Mouse (Mus musculus) bone marrow, adult 2 months (tissue): Measurements from ENCODE around the gene Nrxn1. TPM values are rescaled to one million over a fixed set of nuclear protein-coding genes. Genes with fewer than 3 reads are reported as not detected.

Experiments
- H3K27ac ChIP-seq: fragments of 200-500 bp; 2 replicates; pipeline ENCODE4 v1.5.1; 2012; ENCODE audit warnings: low read depth, mild to moderate bottlenecking, control low read depth, inconsistent platforms, low read length; ENCODE audit not compliant: control insufficient read depth, poor library complexity, insufficient read depth
- H3K4me1 ChIP-seq: fragments of 200-500 bp; 2 replicates; pipeline ENCODE4 v1.6.1; 2011; ENCODE audit warnings: low read length; ENCODE audit not compliant: control insufficient read depth, insufficient read depth
- H3K4me3 ChIP-seq: fragments of 200-500 bp; replicated peaks from 2 replicates; pipeline ENCODE3; 2011; ENCODE audit warnings: mild to moderate bottlenecking, low read depth, low read length, control low read depth; ENCODE audit not compliant: control insufficient read depth
- CTCF ChIP-seq: fragments of 200-500 bp; IDR thresholded peaks from 2 replicates; pipeline ENCODE4 v1.5.1; 2011; ENCODE audit warnings: low read length, control low read depth; ENCODE audit not compliant: control insufficient read depth, insufficient read depth
- POLR2A ChIP-seq: fragments of 200-500 bp; IDR thresholded peaks from 2 replicates; pipeline ENCODE4 v1.6.1; 2011; ENCODE audit warnings: low read depth, mild to moderate bottlenecking, control low read depth, low read length, borderline replicate concordance; ENCODE audit not compliant: control insufficient read depth
- WGBS: fragments of 180-500 bp; shearing (Covaris S2); methylation state at CpG from one replicate; pipeline ENCODE4 v1.1.7; 2018; 5-methylcytosine and 5-hydroxymethylcytosine counted together
- polyA plus RNA-seq: library from polyadenylated mRNA; stranded (reverse); fragments of >200 nt; gene quantifications from 2 replicates; pipeline ENCODE4 v1.2.4, GENCODE M21; 2011; ENCODE audit warnings: low replicate concordance; ENCODE audit not compliant: missing spikeins, insufficient read depth, insufficient read length

Nrxn1 gene
- polyA plus RNA-seq, 1 experiment: not detected

GRCm38 (mm10) chr17:90912746-90913145, 180.1 kb downstream of the Nrxn1 start:
- Histone ChIP-seq H3K27ac (no peak overlapping the region), H3K4me3 (no peak overlapping the region), H3K4me1 (no peaks in the 10 kb centered on the region)
- 84% methylated on average over 2 of the region's 2 CpGs for WGBS
- TF ChIP-seq CTCF (no peak), POLR2A (no peak)

- Histone ChIP-seq H3K27ac (no peak overlapping the region), H3K4me1 (no peaks in the 10 kb centered on the region), H3K4me3 (no peak overlapping the region)
- TF ChIP-seq CTCF (no peak), POLR2A (no peak)
Observed at GRCm38 (mm10) chr17:90912341-90912740, 180.5 kb downstream of the Nrxn1 start.

- no peak overlapping the region for H3K27ac ChIP-seq
- TF ChIP-seq POLR2A: no peak
- no peaks in the 10 kb centered on the region for H3K4me1 ChIP-seq
- no peak overlapping the region for H3K4me3 ChIP-seq
- 88% methylated on average over 6 of the region's 6 CpGs for WGBS
Observed at GRCm38 (mm10) chr17:90906118-90907093, 186.5 kb downstream of the Nrxn1 start.

- Histone ChIP-seq H3K4me3 (no peak overlapping the region), H3K4me1 (no peaks in the 10 kb centered on the region), H3K27ac (no peak overlapping the region)
- TF ChIP-seq POLR2A: no peak
- no peak for TF ChIP-seq CTCF
- WGBS: 87% methylated on average over 5 of the region's 5 CpGs
Observed at GRCm38 (mm10) chr17:90905143-90905542, 187.7 kb downstream of the Nrxn1 start.

- WGBS: 73% methylated on average over 4 of the region's 4 CpGs
- no peak overlapping the region for H3K27ac ChIP-seq
- TF ChIP-seq CTCF: no peak
- no peak for TF ChIP-seq POLR2A
- no peak overlapping the region for H3K4me3 ChIP-seq
- no peaks in the 10 kb centered on the region for H3K4me1 ChIP-seq
Observed at GRCm38 (mm10) chr17:90892327-90893259, 200.3 kb downstream of the Nrxn1 start.

- TF ChIP-seq POLR2A: no peak
- no peak for TF ChIP-seq CTCF
- Histone ChIP-seq H3K4me3 (no peak overlapping the region), H3K27ac (no peak overlapping the region), H3K4me1 (no peaks in the 10 kb centered on the region)
- WGBS: 68% methylated on average over 1 of the region's 1 CpGs
Observed at GRCm38 (mm10) chr17:90891711-90892110, 201.2 kb downstream of the Nrxn1 start.

- no peak overlapping the region for H3K4me3 ChIP-seq
- 71% methylated on average over 2 of the region's 2 CpGs for WGBS
- H3K27ac ChIP-seq: no peak overlapping the region
- TF ChIP-seq POLR2A (no peak), CTCF (no peak)
- H3K4me1 ChIP-seq: no peaks in the 10 kb centered on the region
Observed at GRCm38 (mm10) chr17:90857225-90857624, 235.6 kb downstream of the Nrxn1 start.

- whole genome bisulfite sequencing: 90% methylated on average over 1 of the region's 1 CpGs
- H3K4me1 ChIP-seq: no peaks in the 10 kb centered on the region
- TF ChIP-seq CTCF: no peak
- no peak for TF ChIP-seq POLR2A
- no peak overlapping the region for H3K4me3 ChIP-seq
- H3K27ac ChIP-seq: no peak overlapping the region
Observed at GRCm38 (mm10) chr17:90843876-90844275, 249.0 kb downstream of the Nrxn1 start.
